Mouse (Mus musculus) skeletal muscle tissue, postnatal 0 days (tissue): ENCODE data around the gene 4930469K13Rik. TPM values are rescaled to one million over a fixed set of nuclear protein-coding genes. Genes with fewer than 3 reads are reported as not detected.

Experiments used
- polyA plus RNA-seq: library from polyadenylated mRNA; unstranded; fragments of >200 nt; fragmentation: Nextera tagmentation; extraction: Ambion mirVana; gene quantifications from 2 replicates; pipeline ENCODE4 v1.2.1, GENCODE M21; 2015

4930469K13Rik gene
- 0.66 TPM in 1 of 2 replicates, not detected in the other for polyA plus RNA-seq

GRCm38 (mm10) chr11:34098422-34098821, at the start of gene 4930469K13Rik:
Gene 4930469K13Rik, minus strand, starts transcription at chr11:34098554.

DNA sequence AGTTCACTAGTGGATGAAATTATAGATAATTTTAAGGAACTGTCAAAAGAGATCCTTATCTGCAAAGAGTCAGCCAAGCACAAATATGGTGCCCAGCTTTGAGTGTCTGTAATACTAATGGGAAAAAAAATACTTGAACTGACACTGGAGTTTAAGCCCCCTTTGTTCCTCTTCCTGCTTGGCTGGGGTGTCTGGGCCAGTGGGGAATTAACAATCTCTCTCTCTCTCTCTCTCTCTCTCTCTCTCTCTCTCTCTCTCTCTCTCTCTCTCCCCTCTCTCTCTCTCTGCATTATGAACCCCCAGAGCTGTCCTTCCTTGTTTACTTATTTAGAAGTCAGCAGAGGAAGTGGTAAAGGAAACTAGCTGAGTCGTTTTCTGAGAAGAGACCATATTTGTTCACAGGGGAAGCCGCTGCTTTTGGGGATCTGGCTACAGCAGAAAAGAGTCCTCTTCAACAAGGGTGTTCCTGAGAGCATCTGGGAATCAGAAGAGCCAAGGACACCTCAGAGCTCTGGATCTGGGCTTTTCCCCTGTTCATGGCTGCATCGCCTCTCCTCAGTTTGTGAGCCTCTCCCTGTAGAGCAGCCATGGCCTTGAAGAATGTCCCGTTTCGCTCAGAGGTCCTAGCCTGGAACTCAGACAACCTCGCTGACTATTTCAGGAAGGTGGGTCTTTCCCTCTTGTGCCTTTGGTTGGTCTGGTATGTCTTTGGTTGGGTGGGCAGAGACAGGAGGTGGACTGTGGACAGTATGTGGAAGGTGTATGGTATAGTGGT, 51.4 kb downstream of the 4930469K13Rik start, which contains the start of gene Lcp2:
Gene Lcp2 (plus strand): TSS at position 154 of the 775 bp plus-strand sequence.

GRCm38 (mm10) chr11:33992938-33993337, 105.4 kb downstream of the 4930469K13Rik start, which contains the start of gene Kcnip1:
Gene Kcnip1, minus strand, starts transcription at chr11:33993152.

DNA sequence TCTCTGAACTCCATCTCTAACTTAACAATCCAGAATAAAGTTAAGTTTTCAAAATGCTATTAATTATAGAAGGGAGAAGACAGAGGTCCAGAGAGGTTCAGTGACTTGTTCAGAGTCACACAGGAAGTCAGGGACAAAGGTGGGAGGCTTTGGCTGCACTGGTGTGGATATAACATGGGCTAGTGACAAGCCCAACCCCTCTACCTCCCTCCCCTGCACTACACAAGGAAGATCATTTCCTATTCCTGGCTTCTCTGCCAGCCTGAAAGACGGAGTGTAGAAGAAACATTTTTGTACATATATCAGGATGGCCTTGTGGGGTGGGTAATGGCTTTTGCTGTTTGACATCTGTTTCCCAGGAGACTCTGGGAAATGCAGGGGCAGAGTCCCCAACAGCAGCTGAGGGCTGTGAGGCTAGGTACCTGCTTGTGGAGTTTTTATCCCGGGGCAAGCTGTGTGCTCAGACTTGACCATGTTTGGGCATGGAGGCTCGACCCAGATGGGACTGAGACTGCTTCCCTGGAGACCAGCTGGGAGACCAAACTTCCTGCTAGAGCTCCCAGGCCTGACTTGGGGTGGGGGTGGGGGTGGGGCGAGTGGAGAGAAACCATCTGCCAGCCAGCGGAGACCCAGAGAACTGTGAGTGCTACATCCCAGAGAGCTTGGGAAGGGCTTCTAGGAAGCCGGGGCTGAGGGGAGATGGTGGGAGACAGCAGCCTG, 135.5 kb downstream of the 4930469K13Rik start, which contains the start of gene Kcnmb1:
Gene Kcnmb1 (plus strand): TSS at position 326 of the 720 bp plus-strand sequence.

Other genes with a start within 250 kb of the 4930469K13Rik start
- gene Kcnmb1, start 135.5 kb downstream of the 4930469K13Rik start, polyA plus RNA-seq: 0.04 and 0.13 TPM in 2 replicates
- 0.07 TPM in 1 of 2 replicates, not detected in the other for gene Kcnip1, start 105.4 kb downstream of the 4930469K13Rik start, polyA plus RNA-seq
- gene Lcp2, start 51.6 kb downstream of the 4930469K13Rik start, polyA plus RNA-seq: 2.7 and 3.6 TPM in 2 replicates
- not detected in 2 replicates for gene Foxi1, start 109.5 kb upstream of the 4930469K13Rik start, polyA plus RNA-seq
- gene Fam196b, start 216.3 kb upstream of the 4930469K13Rik start, polyA plus RNA-seq: 0.16 and 0.24 TPM in 2 replicates